Mouse (Mus musculus): ENCODE measurements at regions not wholly inside any gene's neighbourhood (a gene's known extent, or its start where the extent isn't known, plus 50 kb on each side); places are given as distances from the start of the nearest gene placed in this dataset.

DNA sequence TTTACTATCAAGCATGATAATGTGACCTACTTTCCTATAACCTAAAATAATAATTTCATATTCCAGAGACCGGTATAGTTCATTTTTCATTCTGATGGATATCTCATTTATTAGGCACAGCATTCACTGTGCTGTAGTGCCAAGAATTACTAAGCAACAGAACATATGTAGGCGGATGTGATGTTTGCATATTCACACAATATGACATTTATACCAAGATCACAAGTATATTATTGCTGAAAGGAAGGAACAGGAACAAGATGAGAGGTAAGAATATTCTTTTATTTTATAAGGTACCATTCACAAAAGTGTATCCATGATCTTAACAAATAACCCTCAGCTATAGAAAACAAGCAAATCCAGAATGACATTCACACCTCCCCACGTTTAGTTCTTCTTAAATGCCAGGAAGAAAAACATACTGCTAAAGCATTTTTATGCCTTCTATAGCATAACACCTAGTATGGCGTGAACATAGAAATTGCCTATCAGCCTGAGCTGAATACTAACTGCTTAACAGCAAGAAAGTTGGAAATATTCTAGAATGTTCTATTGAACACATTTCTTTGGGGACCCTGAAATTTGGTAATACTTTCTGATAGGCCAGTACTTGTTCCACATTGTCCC lies 1062.8 kb upstream of the Acvr2a start:
- no peak for DNase-seq (ENCODE audit: low spot score in 2 of 2)

DNA sequence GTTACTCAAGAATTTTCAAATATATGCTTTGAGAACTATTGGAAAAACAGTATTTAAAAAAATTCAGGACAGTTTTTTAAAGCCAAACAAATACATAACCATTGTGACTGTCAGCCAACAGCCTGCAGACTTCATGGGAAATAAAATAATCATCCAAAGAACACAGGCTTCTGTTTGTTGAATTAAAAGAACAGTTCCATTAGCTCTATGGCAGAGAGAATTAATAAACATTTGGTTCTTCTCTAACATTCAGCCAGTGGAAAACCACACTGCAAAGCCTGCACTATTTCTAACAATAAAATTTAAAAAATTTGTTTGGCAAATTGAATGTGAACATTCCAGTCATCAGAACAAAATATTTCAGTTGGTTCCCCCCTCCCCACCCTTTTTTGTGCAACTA lies 1058.2 kb upstream of the Acvr2a start:
- DNase-seq (ENCODE audit: low spot score in 2 of 2) = no peak

DNA sequence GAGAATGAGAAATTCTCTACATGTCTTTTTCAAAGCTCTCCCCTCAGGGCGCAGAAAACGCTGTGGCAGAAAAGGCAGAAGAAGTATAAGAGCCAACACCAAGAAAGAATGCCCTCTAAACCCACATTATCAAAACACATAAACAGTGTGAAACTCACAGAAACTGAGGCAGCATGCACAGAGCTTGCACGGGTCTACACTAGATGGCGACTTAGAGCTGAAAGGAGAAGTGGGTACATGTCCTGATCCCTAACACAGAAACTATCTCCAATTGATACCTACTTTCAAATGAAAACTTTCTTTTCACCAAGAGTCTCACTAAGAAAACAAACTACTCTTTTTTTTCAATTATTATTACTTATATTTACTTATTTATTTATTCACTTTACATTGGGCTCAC lies 1057.7 kb upstream of the Acvr2a start:
- DNase-seq (ENCODE audit: low spot score in 2 of 2) = no peak

DNA sequence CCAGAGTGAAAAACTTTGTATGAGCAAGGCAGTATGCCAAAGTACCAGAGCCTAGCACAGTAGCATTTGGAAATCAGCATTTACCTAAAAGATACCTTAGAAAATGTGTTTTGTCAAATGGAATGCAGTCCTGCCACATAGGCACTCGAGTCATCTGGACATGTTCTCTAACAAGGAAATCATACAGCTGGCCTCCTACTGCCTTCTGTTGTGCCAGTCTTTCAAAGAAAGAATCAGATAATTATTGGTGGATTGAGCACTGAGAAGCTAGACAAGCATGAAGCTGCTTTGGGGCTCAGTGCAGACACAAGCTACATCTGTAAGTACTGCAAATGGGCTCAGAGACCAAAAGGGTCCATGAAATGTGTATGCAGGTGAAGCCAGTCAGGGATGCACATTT lies 1038.1 kb upstream of the Acvr2a start:
- DNase-seq (ENCODE audit: low spot score in 2 of 2) = no peak

DNA sequence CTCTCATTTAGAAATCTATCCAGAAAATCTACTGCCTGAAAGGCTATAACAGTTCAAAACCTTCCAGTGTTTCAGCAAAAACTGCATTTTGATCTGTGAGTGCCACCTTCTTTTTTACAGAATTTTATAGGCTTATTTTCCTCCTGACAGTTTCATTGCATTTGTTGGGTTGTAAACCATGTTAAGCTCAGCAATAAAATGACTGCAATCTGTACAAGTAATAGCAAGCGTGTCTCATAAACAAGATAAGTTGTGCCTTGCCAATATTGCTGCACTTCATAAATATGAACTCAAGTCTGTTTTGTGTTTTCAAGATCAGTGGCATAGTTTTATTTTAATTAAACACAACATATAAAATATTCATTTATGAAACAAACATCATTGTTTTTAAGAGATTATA lies 1036.9 kb upstream of the Acvr2a start:
- no peak for DNase-seq (ENCODE audit: low spot score in 2 of 2)

DNA sequence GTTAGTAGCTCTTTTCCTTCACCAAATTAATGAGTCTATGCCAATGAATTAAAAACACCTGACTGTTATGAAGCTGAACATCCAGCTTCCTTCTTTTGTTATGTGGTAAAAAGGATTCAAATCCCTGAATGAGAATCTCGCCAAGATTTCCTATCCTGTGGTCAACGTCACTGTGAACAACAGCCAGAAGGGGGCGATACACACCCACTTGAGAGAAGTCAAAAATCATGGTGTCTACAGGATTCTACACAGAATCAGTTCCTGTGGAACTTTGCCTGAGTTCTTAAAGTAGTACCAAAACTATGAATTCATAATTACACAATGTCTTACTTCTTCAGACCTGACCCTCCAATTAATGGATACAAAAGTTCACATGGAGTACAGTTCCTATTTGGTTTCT lies 1028.1 kb upstream of the Acvr2a start:
- DNase-seq (ENCODE audit: low spot score in 2 of 2) = peak; percentile 28 to 41

DNA sequence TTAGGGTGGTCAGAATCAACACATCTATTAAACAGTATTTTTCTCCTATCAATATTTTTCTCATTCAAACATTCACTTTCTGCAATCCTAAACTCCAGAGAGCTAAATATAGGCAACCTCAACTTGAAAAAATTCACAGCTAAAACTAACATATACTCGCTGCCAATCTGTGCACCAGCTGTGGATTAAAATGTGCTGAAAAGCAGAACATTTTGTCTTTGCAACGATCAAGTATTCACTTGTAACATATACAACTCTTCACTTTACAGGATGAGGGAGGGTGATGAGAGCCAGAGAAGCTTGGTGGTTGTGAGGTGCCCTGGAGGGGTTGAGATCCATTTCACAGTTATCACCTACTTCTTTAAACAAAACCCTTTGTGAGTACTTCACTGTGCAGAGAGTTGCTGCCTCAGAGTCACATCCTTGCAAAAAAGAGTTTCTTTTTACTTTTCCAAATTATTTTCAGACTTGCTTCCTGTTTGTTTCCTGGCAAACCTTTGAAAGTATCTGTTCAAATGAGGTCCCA lies 991.1 kb upstream of the Acvr2a start:
- DNase-seq (ENCODE audit: low spot score in 2 of 2) = peak in 1 of 2 experiments; percentile 5

DNA sequence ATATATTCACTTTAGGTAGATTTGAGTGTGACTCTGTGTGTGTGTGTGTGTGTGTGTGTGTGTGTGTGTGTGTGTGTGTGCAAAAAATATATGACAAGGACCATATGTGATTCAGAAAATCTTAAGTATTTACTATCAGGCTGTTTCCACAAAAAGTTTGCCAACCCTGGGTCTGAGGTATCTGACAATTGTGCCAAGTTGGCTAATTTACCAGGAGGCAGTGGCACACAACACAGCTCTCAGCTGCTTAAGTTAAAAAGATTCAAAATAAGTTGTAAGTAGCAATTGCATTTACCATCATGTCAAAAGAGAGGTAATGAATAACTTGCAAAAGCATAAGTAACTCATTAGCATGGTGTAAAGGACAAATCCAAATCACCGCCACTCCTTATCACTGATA lies 981.4 kb upstream of the Acvr2a start:
- no peak for DNase-seq (ENCODE audit: low spot score in 2 of 2)

DNA sequence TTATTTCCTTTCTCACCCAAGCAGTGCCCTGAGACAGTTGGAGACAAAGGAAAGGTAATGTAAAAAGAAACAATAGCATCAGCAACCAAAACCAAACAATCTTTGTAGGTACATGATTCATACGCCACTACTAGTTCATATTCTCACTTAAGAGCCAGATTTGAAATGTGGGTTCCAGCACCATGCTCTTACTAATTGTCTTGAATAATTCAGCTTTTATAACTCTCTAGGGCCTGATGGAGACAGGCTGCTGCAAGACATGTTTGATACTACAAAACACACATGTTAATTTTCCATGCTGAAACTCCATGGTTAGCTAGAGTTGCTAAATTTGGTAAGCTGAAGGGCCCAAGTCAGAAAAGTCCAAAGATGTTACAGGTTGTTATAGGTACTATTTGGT lies 980.4 kb upstream of the Acvr2a start:
- DNase-seq (ENCODE audit: low spot score in 2 of 2) = no peak

DNA sequence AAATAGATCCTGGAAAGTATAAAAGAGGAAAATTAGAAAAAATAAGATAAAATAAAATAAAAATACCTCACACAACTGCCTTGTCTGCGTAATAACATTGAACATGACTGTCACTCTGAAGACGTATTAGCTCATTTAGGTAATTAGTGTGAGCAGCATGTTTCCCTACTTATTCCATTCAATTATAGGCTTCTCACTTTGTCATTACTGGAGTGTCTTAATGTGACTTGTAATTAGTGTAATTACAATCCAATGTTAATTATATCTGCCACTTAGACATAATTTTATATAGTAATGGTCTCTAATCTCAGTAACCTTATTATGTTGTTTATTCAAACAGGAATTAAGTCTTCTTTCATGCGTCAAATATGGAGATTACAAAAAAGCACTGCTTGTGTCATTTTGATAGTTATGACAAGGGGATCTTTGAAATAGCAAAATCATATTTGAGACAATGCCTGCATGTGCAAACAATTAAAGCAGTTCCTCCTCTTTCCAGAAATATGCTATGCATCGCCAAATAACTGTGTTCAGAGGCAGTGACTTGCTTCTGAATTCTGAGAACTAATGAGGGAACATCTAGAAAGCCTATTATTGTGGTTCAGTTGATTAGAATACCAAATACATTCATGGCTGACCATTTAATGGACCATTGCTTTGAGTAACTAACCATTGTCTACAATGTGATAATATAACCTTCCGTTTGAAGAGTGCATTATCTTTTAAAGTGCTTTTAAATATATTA lies 979.7 kb upstream of the Acvr2a start:
- no peak for DNase-seq (ENCODE audit: low spot score in 2 of 2)

DNA sequence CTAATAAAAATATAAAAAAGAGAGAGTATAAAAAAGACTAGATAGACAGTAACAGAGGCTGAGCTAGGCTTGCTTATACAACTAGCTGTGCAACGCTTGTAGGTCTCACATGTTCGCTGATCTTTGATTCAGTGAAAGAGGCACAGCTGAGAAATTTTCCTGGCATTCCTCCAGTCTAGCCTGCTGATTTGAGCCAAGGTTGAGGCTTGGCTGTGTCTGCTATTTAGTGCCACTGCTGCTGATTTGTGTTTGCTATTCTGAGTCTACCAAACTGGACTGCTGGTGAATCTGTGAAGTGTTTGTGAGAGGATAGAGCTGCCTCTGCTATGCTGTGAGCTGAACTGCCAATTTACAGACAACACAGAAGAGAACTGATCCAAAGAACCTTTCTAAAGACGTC lies 956.7 kb upstream of the Acvr2a start:
- DNase-seq (ENCODE audit: low spot score in 2 of 2) = no peak

DNA sequence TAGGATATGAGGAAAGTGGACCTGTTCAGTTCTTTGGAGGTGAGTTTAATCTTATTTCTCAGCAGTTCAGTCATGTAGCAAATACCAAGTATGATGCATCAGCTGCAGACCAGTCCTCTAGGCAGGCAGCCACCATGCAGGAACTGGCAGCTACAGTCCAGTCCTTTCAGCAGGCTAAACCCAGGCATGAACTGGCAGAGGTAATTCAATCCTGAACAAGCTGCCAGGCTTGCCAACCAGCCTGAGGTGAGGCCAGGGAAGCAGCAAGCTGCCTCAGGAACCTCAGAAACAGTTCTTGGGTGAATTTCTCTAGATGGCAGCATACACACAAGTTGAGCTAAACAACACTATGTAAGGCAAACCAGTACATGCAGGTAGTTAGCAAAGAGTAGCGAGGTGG lies 951.5 kb upstream of the Acvr2a start:
- no peak for DNase-seq (ENCODE audit: low spot score in 2 of 2)

DNA sequence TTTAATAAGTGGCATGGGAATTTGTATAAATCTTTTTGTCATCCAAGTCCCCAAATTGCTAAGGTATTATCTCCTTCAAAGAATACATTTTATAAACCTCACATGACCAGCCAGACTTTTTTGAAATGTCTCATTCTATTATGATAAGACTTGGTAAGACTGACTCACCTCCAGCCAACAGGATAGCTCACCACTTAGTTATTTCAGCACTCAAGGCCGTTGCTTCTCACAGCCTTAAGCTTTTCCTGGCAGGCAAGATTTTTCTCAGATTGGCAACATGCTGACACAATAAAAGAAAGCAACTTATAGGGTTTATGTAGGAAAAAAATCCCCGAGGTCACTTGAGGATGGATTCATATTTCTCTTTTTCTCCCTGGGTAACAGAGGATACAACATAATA lies 935.9 kb upstream of the Acvr2a start:
- no peak for DNase-seq (ENCODE audit: low spot score in 2 of 2)

DNA sequence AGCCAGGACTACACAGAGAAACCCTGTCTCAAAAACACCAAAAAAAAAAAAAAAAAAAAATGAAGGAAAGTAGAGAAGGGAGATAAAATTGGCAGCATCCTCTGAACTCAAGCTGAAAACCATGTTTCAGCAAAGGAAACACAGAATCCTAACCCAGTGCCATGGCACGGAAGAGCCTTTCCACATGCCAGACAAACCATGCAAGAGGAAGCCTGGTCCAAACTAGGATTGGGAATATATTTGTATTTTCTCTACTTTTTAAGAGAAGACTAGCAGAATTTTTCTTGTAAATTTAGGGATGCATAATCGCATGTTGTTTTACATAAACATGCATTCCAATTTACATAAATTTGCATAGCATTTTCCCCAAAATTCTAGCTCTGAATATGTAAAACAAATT lies 934.8 kb upstream of the Acvr2a start:
- DNase-seq (ENCODE audit: low spot score in 2 of 2) = no peak

DNA sequence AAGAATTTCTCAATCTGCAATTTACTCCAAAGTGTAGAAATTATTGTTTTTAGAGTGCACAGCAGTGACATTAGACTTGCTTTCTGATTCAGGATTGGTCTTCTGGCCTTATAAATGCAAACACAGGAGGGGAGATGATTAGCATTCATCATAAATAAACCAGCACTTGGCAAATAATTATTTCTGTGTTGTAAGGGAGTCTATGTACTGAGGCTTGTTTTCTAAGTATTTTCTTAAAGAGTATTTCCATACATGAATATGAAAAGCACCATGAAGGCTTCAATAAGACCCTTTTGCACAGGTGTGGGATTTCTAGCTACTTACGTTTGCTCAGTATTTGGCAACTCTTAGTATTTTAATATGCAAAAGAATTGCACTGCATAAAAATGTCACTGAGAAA lies 934.1 kb upstream of the Acvr2a start:
- DNase-seq (ENCODE audit: low spot score in 2 of 2) = no peak

DNA sequence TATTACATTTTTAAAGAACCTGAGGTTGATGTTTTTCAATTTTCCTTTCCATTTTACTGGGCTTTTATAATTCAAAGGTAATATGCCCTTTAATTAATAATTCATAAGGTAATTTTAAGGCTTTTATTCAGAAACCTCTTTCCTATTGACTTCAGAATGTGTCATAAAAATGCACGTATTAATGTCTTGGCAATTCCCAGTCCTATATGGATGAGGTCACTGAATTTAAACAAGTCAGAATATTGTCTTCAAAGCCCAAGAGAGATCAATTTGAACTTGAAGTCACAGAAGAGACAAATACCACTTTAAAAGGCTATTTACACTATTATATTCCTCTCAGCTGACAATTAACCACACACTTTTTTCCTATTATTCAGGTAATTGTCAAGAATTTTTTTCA lies 925.7 kb upstream of the Acvr2a start:
- DNase-seq (ENCODE audit: low spot score in 2 of 2) = no peak

DNA sequence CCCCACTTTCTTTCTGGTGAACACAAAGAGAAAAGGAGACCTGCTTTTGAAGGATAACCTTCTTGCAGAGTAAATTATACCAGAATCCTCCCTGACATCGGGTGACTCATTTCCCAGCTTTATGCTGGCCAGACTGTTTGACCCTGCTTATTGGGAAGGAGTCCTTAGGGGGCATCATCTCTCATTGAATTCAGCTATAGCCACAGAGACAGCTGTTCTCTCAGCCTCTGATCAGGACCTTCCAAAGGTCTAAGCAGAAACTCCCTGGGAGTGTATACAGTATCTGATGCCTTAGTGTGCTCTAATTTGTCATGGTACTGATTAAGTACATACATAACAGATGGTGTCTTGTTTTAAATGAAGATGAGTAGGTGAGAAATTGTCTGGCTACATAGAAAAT lies 922.5 kb upstream of the Acvr2a start:
- DNase-seq (ENCODE audit: low spot score in 2 of 2) = no peak

DNA sequence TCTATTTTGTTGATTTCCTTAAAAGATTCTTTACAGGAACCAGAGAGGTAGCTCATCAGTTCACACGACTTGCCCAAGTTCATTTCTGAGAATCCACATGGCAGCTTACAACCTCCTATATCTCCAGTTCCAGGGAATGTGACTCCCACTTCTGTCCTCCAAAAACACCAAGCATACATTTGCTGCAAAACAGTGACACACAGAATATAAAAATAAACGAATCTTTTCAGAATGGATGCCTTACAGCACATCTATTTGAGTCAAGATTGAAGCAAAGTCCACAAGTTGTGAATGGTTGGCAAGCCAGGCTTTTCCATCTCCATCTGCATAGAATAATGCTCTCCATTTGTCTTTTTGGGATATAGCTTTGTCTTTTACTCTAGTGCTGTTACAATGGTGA lies 921.0 kb upstream of the Acvr2a start:
- no peak for DNase-seq (ENCODE audit: low spot score in 2 of 2)

DNA sequence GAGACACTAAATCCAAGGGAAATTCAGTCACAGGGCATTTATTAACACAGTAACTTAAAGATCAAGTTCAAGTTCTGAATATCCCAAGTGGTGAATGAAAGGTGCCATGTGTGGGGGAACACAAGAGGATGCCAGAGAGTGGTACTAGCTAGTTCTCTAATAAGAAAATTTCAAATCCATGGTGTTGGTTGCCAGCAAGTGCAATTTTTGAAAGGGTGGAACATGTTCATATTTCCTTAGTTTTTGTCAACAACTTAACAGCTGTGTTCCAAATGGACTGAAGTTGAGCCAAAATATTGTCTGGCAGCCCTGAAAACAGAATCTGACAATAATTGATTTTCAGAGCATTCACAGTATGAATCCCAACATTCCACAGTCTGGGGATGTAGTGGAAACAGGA lies 919.1 kb upstream of the Acvr2a start:
- DNase-seq (ENCODE audit: low spot score in 2 of 2) = no peak

DNA sequence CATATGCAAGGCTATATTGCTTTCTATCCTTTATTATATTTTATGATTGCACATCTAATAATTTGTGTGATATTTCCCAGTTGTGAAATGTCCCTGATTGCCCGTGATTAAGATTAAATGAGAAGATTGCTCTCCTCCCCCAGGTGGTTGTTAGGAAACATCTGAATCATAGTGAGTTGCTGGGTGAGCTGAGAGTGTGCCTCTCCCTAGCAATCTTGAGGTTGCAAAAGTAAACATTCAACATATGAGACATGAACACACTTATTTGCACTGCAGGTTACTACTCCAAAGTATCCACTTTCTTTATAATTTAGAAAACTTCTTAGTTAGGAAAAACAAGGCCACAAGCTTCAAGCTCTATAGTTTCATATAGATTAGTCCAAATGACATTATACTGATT lies 899.6 kb upstream of the Acvr2a start:
- DNase-seq (ENCODE audit: low spot score in 2 of 2) = no peak

DNA sequence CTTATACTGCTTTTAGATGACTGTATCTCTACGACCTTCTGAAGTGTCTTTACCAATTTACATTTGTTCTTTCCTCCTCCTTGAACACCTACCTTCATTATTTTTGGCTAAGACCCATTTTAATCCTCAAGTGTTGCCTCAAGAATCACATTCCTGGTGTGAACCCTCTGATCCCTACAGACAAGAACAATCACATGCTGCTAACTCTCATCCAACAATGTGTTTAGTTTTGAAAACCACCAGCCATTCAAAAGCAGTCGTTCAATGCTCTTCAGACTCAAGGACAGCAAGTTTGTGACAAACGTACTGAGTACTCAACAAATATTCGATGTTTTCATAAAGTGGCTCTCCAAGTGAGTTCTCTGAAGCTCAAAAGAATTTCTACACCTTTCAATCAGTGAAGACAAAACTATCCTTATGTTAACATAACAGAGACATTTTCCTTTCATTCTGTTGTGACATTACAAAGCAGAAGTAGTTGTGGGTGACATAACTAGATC lies 898.9 kb upstream of the Acvr2a start:
- no peak for DNase-seq (ENCODE audit: low spot score in 2 of 2)

DNA sequence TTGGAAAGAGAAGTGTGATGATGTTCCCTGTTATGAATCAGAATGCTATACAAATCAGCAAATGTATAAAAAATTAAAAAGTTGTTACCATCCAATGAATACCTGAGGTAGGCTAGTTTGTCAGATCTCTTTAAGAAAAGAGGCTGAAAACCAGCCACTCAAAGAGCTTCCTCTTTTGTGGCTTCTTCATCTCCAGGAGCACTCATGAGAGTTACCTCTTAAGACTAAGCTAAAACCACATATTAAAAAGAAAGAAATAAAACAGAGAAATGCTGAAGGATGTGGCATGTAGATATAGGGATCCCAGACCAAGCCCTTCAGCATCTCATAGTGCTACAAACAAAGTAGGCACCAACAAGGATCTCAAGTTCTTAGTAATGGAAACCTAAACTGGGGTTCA lies 890.9 kb upstream of the Acvr2a start:
- no peak for DNase-seq (ENCODE audit: low spot score in 2 of 2)

DNA sequence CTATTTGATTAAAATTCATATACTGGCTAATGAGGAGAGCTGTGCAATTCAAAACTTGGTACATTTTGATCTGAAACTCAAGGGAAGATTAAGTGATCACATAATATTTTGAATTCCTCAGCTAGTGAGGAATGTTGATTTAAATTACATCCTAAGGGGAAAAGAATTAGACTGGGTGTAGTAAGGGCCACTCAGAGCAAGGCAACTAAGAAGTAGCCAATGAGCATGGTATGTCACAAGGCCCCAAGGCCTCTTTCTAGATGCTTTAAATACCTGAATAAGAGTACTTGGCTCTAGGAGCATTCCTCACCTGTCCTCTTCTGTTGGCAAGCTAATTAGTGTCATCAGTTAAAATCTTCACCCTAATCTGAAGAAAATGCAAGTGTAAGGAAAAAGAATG lies 887.3 kb upstream of the Acvr2a start:
- DNase-seq (ENCODE audit: low spot score in 2 of 2) = no peak

DNA sequence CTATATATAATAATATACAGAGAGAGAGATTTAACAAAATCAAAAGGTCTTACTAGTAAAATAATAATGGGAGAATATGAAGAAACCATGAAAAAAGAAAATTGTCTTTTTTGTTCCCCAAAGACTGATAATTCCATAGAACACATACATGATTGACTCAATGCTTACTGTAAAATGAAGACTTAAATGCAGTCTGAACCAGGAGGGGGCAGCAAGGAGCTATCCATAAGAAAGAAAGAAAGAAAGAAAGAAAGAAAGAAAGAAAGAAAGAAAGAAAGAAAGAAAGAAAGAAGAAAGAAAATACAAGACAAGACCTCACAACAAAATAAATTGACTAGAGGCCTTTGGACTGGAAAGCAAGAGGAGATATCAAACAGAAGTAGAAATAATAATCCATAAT lies 868.8 kb upstream of the Acvr2a start:
- DNase-seq (ENCODE audit: low spot score in 2 of 2) = no peak
